Mouse (Mus musculus): ENCODE results near the gene Ensa. TPM values are rescaled to one million over a fixed set of nuclear protein-coding genes. Genes with fewer than 3 reads are reported as not detected.
"Not testable (repeated sequence)": the region's sequence is repeated elsewhere in the genome, so short reads cannot be mapped to it uniquely, and the experiment has no call there.

The Ensa gene
- polyA plus RNA-seq, 1 experiment from 2014 or later = 142 TPM

GRCm38 (mm10) chr3:95623551-95623950 is 1.2 kb upstream of the Ensa start:
- POLR2A ChIA-PET = no interaction called here
- CTCF ChIA-PET = no interaction called here
- no peak for TF ChIP-seq CTCF (IDR thresholded peaks at IDR 0.05)
- DNase-seq (ENCODE audit: low read depth, low spot score) (no peak), ATAC-seq (no peak)
- no peaks in the 10 kb centered on the region for H3K27me3 ChIP-seq
- in situ Hi-C loops (cut with MboI; ENCODE audit: low pct_unique_long_range_greater_than_20kb) = no loop called here

- DNase-seq (ENCODE audit: low read depth, low spot score); H3K27me3 ChIP-seq; ATAC-seq; in situ Hi-C loops (cut with MboI; ENCODE audit: low pct_unique_long_range_greater_than_20kb): not testable (repeated sequence)
- POLR2A ChIA-PET = interaction anchor here (0.6 to 1.2 kb wide), 4 partner anchors 39 to 52 kb away, joined by 3 to 5 read pairs (median 4); no protein-coding TSS in a partner anchor
- CTCF ChIA-PET = interaction anchor here (1.2 to 1.6 kb wide), 3 partner anchors 9 to 106 kb away, joined by 4 to 5 read pairs (median 4); no protein-coding TSS in a partner anchor
Observed at GRCm38 (mm10) chr3:95623991-95624515, 740 bp upstream of the Ensa start.

- ChIA-PET POLR2A (interaction anchor here (0.6 to 2.3 kb wide), 4 partner anchors 12 to 61 kb away, joined by 3 to 5 read pairs (median 4); partner anchors contain the start of gene Mcl1), CTCF (interaction anchor here (0.8 to 2.3 kb wide), 4 partner anchors 10 to 49 kb away, joined by 4 to 6 read pairs (median 5); no protein-coding TSS in a partner anchor)
- no peaks in the 10 kb centered on the region for H3K27me3 ChIP-seq
- ATAC-seq (no peak), DNase-seq (ENCODE audit: low read depth, low spot score) (no peak)
- no peak for TF ChIP-seq CTCF (IDR thresholded peaks at IDR 0.05)
- in situ Hi-C loops (cut with MboI; ENCODE audit: low pct_unique_long_range_greater_than_20kb) = no loop called here
Observed at GRCm38 (mm10) chr3:95627763-95628162, 3.0 kb downstream of the Ensa start.

GRCm38 (mm10) chr3:95629755-95630154 is 5.0 kb downstream of the Ensa start:
- CTCF ChIA-PET = interaction anchor here (1.9 to 2.3 kb wide), 2 partner anchors 21 to 46 kb away, joined by 6 read pairs; no protein-coding TSS in a partner anchor
- in situ Hi-C loops (cut with MboI; ENCODE audit: low pct_unique_long_range_greater_than_20kb) = no loop called here
- ATAC-seq = no peak
- no peak for DNase-seq (ENCODE audit: low read depth, low spot score)
- POLR2A ChIA-PET = interaction anchor here (2.3 kb wide), 1 partner anchor 21 kb away, joined by 5 read pairs; no protein-coding TSS in a partner anchor
- H3K27me3 ChIP-seq = no peaks in the 10 kb centered on the region
- no peak for TF ChIP-seq CTCF (IDR thresholded peaks at IDR 0.05)

- ChIA-PET CTCF (no interaction called here), POLR2A (no interaction called here)
- TF ChIP-seq CTCF (IDR thresholded peaks at IDR 0.05) = no peak
- in situ Hi-C loops (cut with MboI; ENCODE audit: low pct_unique_long_range_greater_than_20kb) = no loop called here
- no peaks in the 10 kb centered on the region for H3K27me3 ChIP-seq
- no peak for ATAC-seq
- no peak for DNase-seq (ENCODE audit: low read depth, low spot score)
Observed at GRCm38 (mm10) chr3:95630856-95631255, 6.1 kb downstream of the Ensa start.

- no peaks in the 10 kb centered on the region for H3K27me3 ChIP-seq
- ATAC-seq = no peak
- CTCF ChIA-PET = no interaction called here
- in situ Hi-C loops (cut with MboI; ENCODE audit: low pct_unique_long_range_greater_than_20kb) = no loop called here
- TF ChIP-seq CTCF (IDR thresholded peaks at IDR 0.05) = no peak
- no peak for DNase-seq (ENCODE audit: low read depth, low spot score)
- POLR2A ChIA-PET = no interaction called here
Observed at GRCm38 (mm10) chr3:95631304-95631703, 6.5 kb downstream of the Ensa start.

- no peaks in the 10 kb centered on the region for H3K27me3 ChIP-seq
- ChIA-PET CTCF (interaction anchor here (0.8 to 2.7 kb wide), 25 partner anchors 8 to 239 kb away, joined by 3 to 28 read pairs (median 4); partner anchors contain the start of genes Adamtsl4, Ensa and Mrps21), POLR2A (interaction anchor here (0.5 to 2.1 kb wide), 8 partner anchors 9 to 186 kb away, joined by 3 to 8 read pairs (median 4); partner anchors contain the start of gene Rprd2)
- DNase-seq (ENCODE audit: low read depth, low spot score) = no peak
- peak; percentile 68 for ATAC-seq
- in situ Hi-C loops (cut with MboI; ENCODE audit: low pct_unique_long_range_greater_than_20kb) = no loop called here
- no peak for TF ChIP-seq CTCF (IDR thresholded peaks at IDR 0.05)
Observed at GRCm38 (mm10) chr3:95632648-95633588, 8.1 kb downstream of the Ensa start.

GRCm38 (mm10) chr3:95635636-95636035 is 10.8 kb downstream of the Ensa start:
- POLR2A ChIA-PET = interaction anchor here (1.4 kb wide), 1 partner anchor 29 kb away, joined by 5 read pairs; no protein-coding TSS in a partner anchor
- DNase-seq (ENCODE audit: low read depth, low spot score) = no peak

GRCm38 (mm10) chr3:95636072-95636471 is 11.3 kb downstream of the Ensa start:
- ChIA-PET POLR2A (interaction anchor here (0.6 to 1.4 kb wide), 2 partner anchors 28 to 178 kb away, joined by 4 to 5 read pairs; no protein-coding TSS in a partner anchor), CTCF (interaction anchor here (1.0 to 1.5 kb wide), 5 partner anchors 15 to 135 kb away, joined by 3 read pairs; no protein-coding TSS in a partner anchor)
- H3K27me3 ChIP-seq = no peaks in the 10 kb centered on the region
- DNase-seq (ENCODE audit: low read depth, low spot score) (no peak), ATAC-seq (no peak)
- no peak for TF ChIP-seq CTCF (IDR thresholded peaks at IDR 0.05)
- in situ Hi-C loops (cut with MboI; ENCODE audit: low pct_unique_long_range_greater_than_20kb) = no loop called here

More at GRCm38 (mm10) chr3:95635636-95636035, 10.8 kb downstream of the Ensa start:
- in situ Hi-C loops (cut with MboI; ENCODE audit: low pct_unique_long_range_greater_than_20kb) = no loop called here
- no peak for ATAC-seq
- no peaks in the 10 kb centered on the region for H3K27me3 ChIP-seq
- no peak for TF ChIP-seq CTCF (IDR thresholded peaks at IDR 0.05)
- CTCF ChIA-PET = interaction anchor here (1.0 to 1.5 kb wide), 4 partner anchors 15 to 136 kb away, joined by 3 read pairs; no protein-coding TSS in a partner anchor

GRCm38 (mm10) chr3:95639694-95640093 is 14.9 kb downstream of the Ensa start:
- in situ Hi-C loops (cut with MboI; ENCODE audit: low pct_unique_long_range_greater_than_20kb) = no loop called here
- ATAC-seq = no peak

More at GRCm38 (mm10) chr3:95639694-95640093, 14.9 kb downstream of the Ensa start:
- DNase-seq (ENCODE audit: low read depth, low spot score) = no peak
- ChIA-PET CTCF (interaction anchor here (1.3 to 1.6 kb wide), 3 partner anchors 11 to 35 kb away, joined by 4 to 8 read pairs (median 4); no protein-coding TSS in a partner anchor), POLR2A (no interaction called here)
- H3K27me3 ChIP-seq = no peaks in the 10 kb centered on the region
- peak; percentile 66 for TF ChIP-seq CTCF (IDR thresholded peaks at IDR 0.05)

Measured in Patski (cell line).